Mouse (Mus musculus) CH12.LX (cell line): ENCODE data around the gene Zfp995. TPM values are rescaled to one million over a fixed set of nuclear protein-coding genes. Genes with fewer than 3 reads are reported as not detected.
"Not testable (repeated sequence)": the region's sequence is repeated elsewhere in the genome, so short reads cannot be mapped to it uniquely, and the experiment has no call there.

ENCODE experiments used
- DNase-seq: peaks from one replicate; pipeline ENCODE4 v3.0.0-alpha.2; 2013; ENCODE audit errors: extremely low read depth
- H3K27ac ChIP-seq: 2 replicates; pipeline ENCODE4 v1.5.1; 2012; ENCODE audit warnings: low read depth, mild to moderate bottlenecking, control low read depth, moderate library complexity; ENCODE audit not compliant: insufficient read depth
- H3K27me3 ChIP-seq: replicated peaks from 2 replicates; pipeline ENCODE3; 2012; ENCODE audit warnings: inconsistent platforms
- H3K36me3 ChIP-seq, 2 experiments: replicated peaks in 1 of 2; 2 replicates each; pipeline versions ENCODE3 to v1.6.1; 2012; ENCODE audit warnings: inconsistent platforms in 1 of 2, low read length in 1 of 2, mild to moderate bottlenecking in 1 of 2, mixed read lengths in 1 of 2, moderate library complexity in 1 of 2; ENCODE audit not compliant: control insufficient read depth in 1 of 2, insufficient read depth in 1 of 2
- H3K4me1 ChIP-seq, 2 experiments: 2 replicates each; pipeline ENCODE4 v1.6.1; 2012; ENCODE audit warnings: inconsistent platforms in 1 of 2, moderate library complexity in 1 of 2; ENCODE audit not compliant: insufficient read depth in 2 of 2, control insufficient read depth in 1 of 2
- H3K4me2 ChIP-seq: 2 replicates; pipeline ENCODE4 v1.6.1; 2012; ENCODE audit warnings: low read depth, mild to moderate bottlenecking, control low read depth; ENCODE audit not compliant: poor library complexity, insufficient read depth, severe bottlenecking
- H3K4me3 ChIP-seq, 3 experiments: fragments of 150-350 bp in 1 of 3; sonication (generic) in 1 of 3; replicated peaks in 1 of 3; 2 replicates each; pipeline versions ENCODE3 to v1.5.1; 2011 to 2012; ENCODE audit warnings: low read depth in 2 of 3, low read length in 2 of 3, mild to moderate bottlenecking in 2 of 3, moderate library complexity in 2 of 3, control low read depth in 1 of 3, improper control_type of control experiment in 1 of 3, inconsistent platforms in 1 of 3, mixed read lengths in 1 of 3; ENCODE audit not compliant: poor library complexity in 1 of 3
- H3K79me2 ChIP-seq: replicated peaks from 2 replicates; pipeline ENCODE4 v1.6.1; 2012; ENCODE audit warnings: mild to moderate bottlenecking, moderate library complexity; ENCODE audit not compliant: control insufficient read depth, poor library complexity, insufficient read depth, severe bottlenecking; ENCODE audit errors: extremely low read depth
- H3K9ac ChIP-seq: 2 replicates; pipeline ENCODE4 v1.6.1; 2012; ENCODE audit warnings: low read depth, mild to moderate bottlenecking, control low read depth, moderate library complexity; ENCODE audit not compliant: insufficient read depth
- H3K9me3 ChIP-seq: replicated peaks from 2 replicates; pipeline ENCODE3; 2012; ENCODE audit warnings: low read length, inconsistent platforms, mixed read lengths
- CHD2 ChIP-seq: IDR thresholded peaks from 2 replicates; pipeline ENCODE4 v1.6.1; 2011; ENCODE audit warnings: low read length, improper control_type of control experiment
- E2F4 ChIP-seq: IDR thresholded peaks from 2 replicates; pipeline ENCODE4 v1.6.1; 2011; ENCODE audit warnings: low read depth, low read length, improper control_type of control experiment; ENCODE audit not compliant: insufficient replicate concordance
- ETS1 ChIP-seq: conservative IDR thresholded peaks from 2 replicates; pipeline ENCODE4 v1.6.1; 2012; ENCODE audit warnings: low read depth, mild to moderate bottlenecking, inconsistent platforms, low read length, improper control_type of control experiment, moderate library complexity
- KAT2A ChIP-seq: IDR thresholded peaks from 2 replicates; pipeline ENCODE4 v1.6.1; 2012; ENCODE audit warnings: low read length, improper control_type of control experiment, inconsistent platforms; ENCODE audit not compliant: insufficient replicate concordance
- MAFK ChIP-seq: IDR thresholded peaks from 2 replicates; pipeline ENCODE4 v1.6.1; 2011; ENCODE audit warnings: low read length, improper control_type of control experiment; ENCODE audit not compliant: insufficient replicate concordance
- MXI1 ChIP-seq: IDR thresholded peaks from 2 replicates; pipeline ENCODE4 v1.6.1; 2011; ENCODE audit warnings: mild to moderate bottlenecking, low read depth, low read length, improper control_type of control experiment
- NELFE ChIP-seq: IDR thresholded peaks from 2 replicates; pipeline ENCODE4 v1.6.1; 2011; ENCODE audit warnings: low read depth, low read length, improper control_type of control experiment
- NRF1 ChIP-seq: IDR thresholded peaks from 2 replicates; pipeline ENCODE4 v1.6.1; 2014; ENCODE audit warnings: low read depth, mild to moderate bottlenecking, inconsistent platforms, low read length, improper control_type of control experiment, moderate library complexity
- TCF12 ChIP-seq: IDR thresholded peaks from 2 replicates; pipeline ENCODE4 v1.6.1; 2014; ENCODE audit warnings: low read depth, mild to moderate bottlenecking, inconsistent platforms, low read length, improper control_type of control experiment
- UBTF ChIP-seq: IDR thresholded peaks from 2 replicates; pipeline ENCODE4 v1.6.1; 2012; ENCODE audit warnings: low read depth, mild to moderate bottlenecking, inconsistent platforms, low read length, improper control_type of control experiment, moderate library complexity
- USF1 ChIP-seq: IDR thresholded peaks from 2 replicates; pipeline ENCODE4 v1.6.1; 2014; ENCODE audit warnings: low read depth, mild to moderate bottlenecking, inconsistent platforms, low read length, improper control_type of control experiment
- dilution Hi-C: fragments of 300-500 bp; cut with MboI; formaldehyde crosslinking; loops from 2 replicates; pipeline ENCODE4 v1.14.3; 2020; ENCODE audit warnings: low sequenced_read_pairs; ENCODE audit not compliant: extremely low pct_unique_long_range_greater_than_20kb, extremely low pct_ligation_motif_present
- in situ Hi-C: fragments of 300-500 bp; cut with MboI; formaldehyde crosslinking; loops from 3 replicates; pipeline ENCODE4 v1.14.3; 2019; ENCODE audit warnings: low sequenced_read_pairs, low pct_ligation_motif_present, low pct_unique_long_range_greater_than_20kb, mixed read lengths
- polyA plus RNA-seq: library from polyadenylated mRNA; unstranded; fragments of >175 nt; gene quantifications from 2 replicates; pipeline ENCODE4 v1.2.1, GENCODE M21; 2012; ENCODE audit warnings: low read depth; ENCODE audit not compliant: insufficient read length
- total RNA-seq, 2 experiments: library from RNA; depleted of rRNA; stranded (reverse); fragments of 300-350 nt in 1 of 2; fragments of >200 nt in 1 of 2; gene quantifications; 2 replicates each; pipeline ENCODE4 v1.2.3; 2012 to 2014

Zfp995 gene
- total RNA-seq (2012; rRNA removed) (not detected in 2 replicates), total RNA-seq (2014; rRNA removed) (not detected in 2 replicates), polyA plus RNA-seq (1.0 and 1.5 TPM in 2 replicates)

DNA sequence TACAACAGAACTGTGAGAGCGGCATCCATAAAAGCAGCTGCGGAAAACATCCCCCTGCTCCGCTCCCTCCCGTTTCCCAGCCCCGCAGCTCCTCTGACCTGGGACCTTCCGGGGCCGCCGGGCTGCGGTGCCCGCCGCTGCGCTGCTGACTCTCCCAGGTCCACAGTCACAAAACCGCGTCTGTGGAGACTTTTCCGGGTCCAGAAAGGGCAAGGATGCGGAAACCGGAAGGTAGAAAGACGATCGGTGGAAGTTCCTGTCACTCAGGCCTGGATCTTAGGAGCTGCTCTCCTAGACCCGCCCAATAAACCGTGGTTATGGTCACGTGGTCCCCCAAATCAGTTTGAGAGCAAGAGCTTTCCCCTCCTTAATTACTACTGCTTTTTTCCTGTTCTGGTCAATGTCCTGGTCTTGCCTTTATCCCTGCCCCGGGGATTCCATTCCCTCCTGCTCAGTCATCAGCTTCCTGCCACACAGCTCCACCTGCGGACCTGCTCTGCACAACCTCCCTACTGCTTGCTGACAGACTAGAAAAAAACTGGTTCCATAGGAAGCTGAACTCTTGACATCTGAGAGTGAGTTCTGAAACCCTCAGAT is at the start of gene Zfp995:
Gene Zfp995 (minus strand): TSS at position 471 of the 597 bp plus-strand sequence.
- dilution Hi-C loops, H3K9ac ChIP-seq, H3K79me2 ChIP-seq, H3K36me3 ChIP-seq, H3K4me3 ChIP-seq, in situ Hi-C loops, H3K27me3 ChIP-seq, H3K4me2 ChIP-seq, H3K9me3 ChIP-seq, H3K27ac ChIP-seq, H3K4me1 ChIP-seq, DNase-seq: not testable (repeated sequence)

DNA sequence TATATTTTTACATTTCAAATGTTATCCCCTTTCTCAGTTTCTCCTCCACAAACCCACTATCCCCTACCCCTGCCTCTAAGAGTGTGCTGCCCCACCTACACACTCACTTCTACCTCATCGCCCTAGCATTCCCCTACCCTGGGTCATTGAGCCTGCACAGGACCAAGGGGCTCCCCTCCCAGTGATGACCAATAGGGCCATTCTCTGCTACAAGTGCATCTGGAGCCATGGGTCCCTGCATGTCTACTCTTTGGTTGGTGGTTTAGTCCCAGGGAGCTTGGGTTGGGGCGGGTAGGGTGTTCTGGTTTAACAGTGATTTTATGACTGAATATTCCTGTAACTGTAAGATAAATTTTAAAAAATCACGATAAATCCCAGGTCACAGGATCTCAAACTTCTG is 687 bp downstream of the Zfp995 start:
- no peaks in the 10 kb centered on the region for H3K4me1 ChIP-seq
- no peaks in the 10 kb centered on the region for H3K79me2 ChIP-seq
- H3K4me2 ChIP-seq, result no peak overlapping the region
- no peak for DNase-seq
- no peaks in the 10 kb centered on the region for H3K27me3 ChIP-seq
- H3K27ac ChIP-seq, result no peak overlapping the region
- no peak overlapping the region for H3K9ac ChIP-seq
- dilution Hi-C loops (no loop called here), in situ Hi-C loops (no loop called here)
- TF ChIP-seq E2F4 (no peak), NRF1 (no peak), KAT2A (no peak), NELFE (no peak), MXI1 (no peak), TCF12 (no peak)
- H3K9me3 ChIP-seq, result no peaks in the 10 kb centered on the region
- H3K36me3 ChIP-seq, result no peaks in the 10 kb centered on the region
- no peak overlapping the region for H3K4me3 ChIP-seq

DNA sequence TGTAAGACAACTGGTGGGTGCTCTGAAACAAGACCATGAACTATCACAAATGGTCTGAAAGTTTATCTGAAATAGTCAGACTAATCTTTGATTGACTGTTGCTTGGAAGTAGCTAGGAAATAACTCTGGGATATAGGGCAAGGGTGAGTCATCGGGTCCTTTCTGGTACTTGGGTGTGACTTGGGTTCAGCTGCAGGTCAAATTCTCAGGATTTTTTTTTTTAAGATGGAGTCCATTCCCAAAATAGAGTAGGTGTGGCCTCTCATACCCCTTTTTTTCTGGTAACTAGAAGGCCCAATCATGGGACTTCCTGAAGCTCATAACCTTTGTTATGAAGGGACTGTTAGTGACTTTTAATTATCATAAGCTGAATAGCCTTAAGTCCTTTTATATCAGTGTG is 38.5 kb downstream of the Zfp995 start:
- no peaks in the 10 kb centered on the region for H3K36me3 ChIP-seq
- TF ChIP-seq USF1 (no peak), UBTF (no peak), CHD2 (no peak), ETS1 (no peak), MAFK (no peak)
- in situ Hi-C loops (no loop called here), dilution Hi-C loops (no loop called here)
- H3K27me3 ChIP-seq, result no peaks in the 10 kb centered on the region
- H3K4me3 ChIP-seq, result no peak overlapping the region
- DNase-seq, result no peak
- H3K79me2 ChIP-seq, result no peaks in the 10 kb centered on the region
- no peak overlapping the region for H3K4me2 ChIP-seq
- no peaks in the 10 kb centered on the region for H3K4me1 ChIP-seq
- no peak overlapping the region for H3K9ac ChIP-seq
- H3K27ac ChIP-seq, result no peak overlapping the region
- no peaks in the 10 kb centered on the region for H3K9me3 ChIP-seq

DNA sequence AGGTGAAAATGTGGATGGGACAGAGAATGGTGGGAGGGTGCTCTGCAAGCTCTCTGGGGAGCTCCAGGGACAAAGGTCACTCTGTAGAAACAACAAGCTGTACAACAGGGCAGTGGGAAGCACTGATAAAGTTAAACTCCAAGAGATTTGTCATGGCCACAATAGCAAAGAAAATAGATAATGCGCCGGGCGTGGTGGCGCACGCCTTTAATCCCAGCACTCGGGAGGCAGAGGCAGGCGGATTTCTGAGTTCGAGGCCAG is 63.5 kb downstream of the Zfp995 start:
- H3K36me3 ChIP-seq, H3K4me2 ChIP-seq, H3K27ac ChIP-seq, H3K4me3 ChIP-seq, H3K79me2 ChIP-seq, dilution Hi-C loops, H3K9ac ChIP-seq, H3K9me3 ChIP-seq, H3K4me1 ChIP-seq, DNase-seq, in situ Hi-C loops, H3K27me3 ChIP-seq: not testable (repeated sequence)
